8 mouse cellular contexts compared by ENCODE assay signal in genomic region chr4:154907833-154908232, GRCm38 (mm10). TPM values are rescaled to one million over a fixed set of nuclear protein-coding genes. Genes with fewer than 3 reads are reported as not detected.
DNase-seq lines count a peak whose midpoint lies in the region; ATAC-seq and TF ChIP-seq lines count a peak whose summit lies in the region.

No protein-coding gene starts in this region.

- H3K9ac ChIP-seq in forebrain, embryonic 12.5 days = no peak overlapping the region
- H3K9ac ChIP-seq in hindbrain, embryonic 11.5 days (ENCODE audit: low read depth, low read length) = no peak overlapping the region
- H3K9ac ChIP-seq in lung, embryonic 14.5 days = peak overlapping the region; percentile 22; the same call in 1 of the 2 replicates

- peak; percentile 84 for TF ChIP-seq CTCF in lung, embryonic 14.5 days (IDR thresholded peaks at IDR 0.05; ENCODE audit: low read depth)

- 0 out of 2 replicates have a peak overlapping the region, but pooled peaks have one; percentile 1 for H3K4me2 ChIP-seq in forebrain, embryonic 12.5 days
- H3K4me2 ChIP-seq in hindbrain, embryonic 11.5 days (replicated peaks; ENCODE audit: low read depth, low read length) = no peak overlapping the region
- peak overlapping the region; percentile 45 for H3K4me2 ChIP-seq in lung, embryonic 14.5 days

- peak; percentile 80 for DNase-seq in NIH3T3 (ENCODE audit: low read depth)
- DNase-seq in cerebellum, adult 11 months = peak; percentile 71
- peak; percentile 83 for DNase-seq in hindbrain, embryonic 11.5 days (ENCODE audit: low spot score)
- DNase-seq in layer of hippocampus, adult 9-10 months (ENCODE audit: low spot score) = peak; percentile 60
- DNase-seq in lung, embryonic 14.5 days = peak; percentile 91
- DNase-seq in ovary, postnatal 14 days (ENCODE audit: low spot score) = peak; percentile 49
- peak; percentile 64 to 65 for DNase-seq in thymus, postnatal 36 days

- H3K9me3 ChIP-seq in forebrain, embryonic 12.5 days = no peaks in the 10 kb centered on the region
- H3K9me3 ChIP-seq in hindbrain, embryonic 11.5 days (ENCODE audit: control insufficient read depth, low read length) = no peaks in the 10 kb centered on the region
- no peaks in the 10 kb centered on the region for H3K9me3 ChIP-seq in lung, embryonic 14.5 days (ENCODE audit: low read depth, low read length)

- peak; percentile 76 for ATAC-seq in forebrain, embryonic 12.5 days (ENCODE audit: low FRiP score)
- ATAC-seq in hindbrain, embryonic 11.5 days (ENCODE audit: low FRiP score) = peak; percentile 67; the same call in 1 of the 2 replicates
- peak; percentile 48 for ATAC-seq in lung, embryonic 14.5 days (ENCODE audit: insufficient read depth)

- H3K27me3 ChIP-seq in forebrain, embryonic 12.5 days = 0 out of 2 replicates have a peak, but pooled peaks cover 7% of the 10 kb centered on the region
- H3K27me3 ChIP-seq in hindbrain, embryonic 11.5 days (ENCODE audit: control insufficient read depth, insufficient read depth, low read length) = no peaks in the 10 kb centered on the region
- no peaks in the 10 kb centered on the region for H3K27me3 ChIP-seq in lung, embryonic 14.5 days (ENCODE audit: insufficient read depth, low read length)

- H3K27ac ChIP-seq in forebrain, embryonic 12.5 days = no peak overlapping the region
- H3K27ac ChIP-seq in hindbrain, embryonic 11.5 days (ENCODE audit: low read depth, low read length) = no peak overlapping the region
- 0 out of 2 replicates have a peak overlapping the region, but pooled peaks have one; percentile 6 for H3K27ac ChIP-seq in lung, embryonic 14.5 days (ENCODE audit: low read depth)

- WGBS in forebrain, embryonic 12.5 days = 45% methylated on average over 17 of the region's 17 CpGs
- 51% methylated on average over 17 of the region's 17 CpGs for WGBS in hindbrain, embryonic 11.5 days
- 32% methylated on average over 17 of the region's 17 CpGs for WGBS in lung, embryonic 14.5 days

- peaks cover 22% of the 10 kb centered on the region for H3K4me1 ChIP-seq in forebrain, embryonic 12.5 days
- no peaks in the 10 kb centered on the region for H3K4me1 ChIP-seq in hindbrain, embryonic 11.5 days (replicated peaks; ENCODE audit: control insufficient read depth, insufficient read depth, low read length)
- no peaks in the 10 kb centered on the region for H3K4me1 ChIP-seq in lung, embryonic 14.5 days (ENCODE audit: insufficient read depth)

- H3K4me3 ChIP-seq in forebrain, embryonic 12.5 days (replicated peaks) = no peak overlapping the region
- H3K4me3 ChIP-seq in hindbrain, embryonic 11.5 days (ENCODE audit: low read depth, low read length) = no peak overlapping the region
- H3K4me3 ChIP-seq in lung, embryonic 14.5 days (ENCODE audit: low read depth, low read length) = no peak overlapping the region

- no peaks in the 10 kb centered on the region for H3K36me3 ChIP-seq in forebrain, embryonic 12.5 days (replicated peaks)
- H3K36me3 ChIP-seq in hindbrain, embryonic 11.5 days (ENCODE audit: control insufficient read depth, insufficient read depth, low read length) = no peaks in the 10 kb centered on the region
- no peaks in the 10 kb centered on the region for H3K36me3 ChIP-seq in lung, embryonic 14.5 days (ENCODE audit: insufficient read depth)

RNA-seq across cellular contexts. Expression of gene Fam213b, which starts 8.9 kb away (rescaled TPM):
- polyA plus RNA-seq in forebrain, embryonic 12.5 days (2016; fragmentation: Nextera tagmentation; extraction: Ambion mirVana) = 29.8 and 30.3 TPM in 2 replicates
- polyA plus RNA-seq in hindbrain, embryonic 11.5 days (2014; fragmentation: Nextera tagmentation; extraction: Ambion mirVana) = 39.8 and 41.4 TPM in 2 replicates
- 37.4 and 39.9 TPM in 2 replicates for polyA plus RNA-seq in lung, embryonic 14.5 days (2014; fragmentation: Nextera tagmentation; extraction: Ambion mirVana)

RNA-seq across cellular contexts. Expression of gene Tnfrsf14, which starts 20.5 kb away (rescaled TPM):
- 0.21 and 1.2 TPM in 2 replicates for polyA plus RNA-seq in forebrain, embryonic 12.5 days (2016; fragmentation: Nextera tagmentation; extraction: Ambion mirVana)
- 1.0 and 1.1 TPM in 2 replicates for polyA plus RNA-seq in hindbrain, embryonic 11.5 days (2014; fragmentation: Nextera tagmentation; extraction: Ambion mirVana)
- polyA plus RNA-seq in lung, embryonic 14.5 days (2014; fragmentation: Nextera tagmentation; extraction: Ambion mirVana) = 0.78 and 0.85 TPM in 2 replicates

RNA-seq across cellular contexts. Expression of gene Mmel1, which starts 38.4 kb away (rescaled TPM):
- 0.08 and 0.19 TPM in 2 replicates for polyA plus RNA-seq in forebrain, embryonic 12.5 days (2016; fragmentation: Nextera tagmentation; extraction: Ambion mirVana)
- 0.48 and 0.56 TPM in 2 replicates for polyA plus RNA-seq in hindbrain, embryonic 11.5 days (2014; fragmentation: Nextera tagmentation; extraction: Ambion mirVana)
- 0.13 and 0.19 TPM in 2 replicates for polyA plus RNA-seq in lung, embryonic 14.5 days (2014; fragmentation: Nextera tagmentation; extraction: Ambion mirVana)

RNA-seq across cellular contexts. Expression of gene Hes5, which starts 52.9 kb away (rescaled TPM):
- 456 and 462 TPM in 2 replicates for polyA plus RNA-seq in forebrain, embryonic 12.5 days (2016; fragmentation: Nextera tagmentation; extraction: Ambion mirVana)
- polyA plus RNA-seq in hindbrain, embryonic 11.5 days (2014; fragmentation: Nextera tagmentation; extraction: Ambion mirVana) = 159 and 269 TPM in 2 replicates
- 0.14 and 0.15 TPM in 2 replicates for polyA plus RNA-seq in lung, embryonic 14.5 days (2014; fragmentation: Nextera tagmentation; extraction: Ambion mirVana)

RNA-seq across cellular contexts. Expression of gene Pank4, which starts 56.1 kb away (rescaled TPM):
- polyA plus RNA-seq in forebrain, embryonic 12.5 days (2016; fragmentation: Nextera tagmentation; extraction: Ambion mirVana) = 46.7 and 51.8 TPM in 2 replicates
- 31.5 and 37.4 TPM in 2 replicates for polyA plus RNA-seq in hindbrain, embryonic 11.5 days (2014; fragmentation: Nextera tagmentation; extraction: Ambion mirVana)
- 49.3 and 51.0 TPM in 2 replicates for polyA plus RNA-seq in lung, embryonic 14.5 days (2014; fragmentation: Nextera tagmentation; extraction: Ambion mirVana)
